Mouse (Mus musculus): ENCODE data around the gene Zdhhc21. TPM values are rescaled to one million over a fixed set of nuclear protein-coding genes. Genes with fewer than 3 reads are reported as not detected.

Zdhhc21 gene
- total RNA-seq (2023), result 18.9 TPM

DNA sequence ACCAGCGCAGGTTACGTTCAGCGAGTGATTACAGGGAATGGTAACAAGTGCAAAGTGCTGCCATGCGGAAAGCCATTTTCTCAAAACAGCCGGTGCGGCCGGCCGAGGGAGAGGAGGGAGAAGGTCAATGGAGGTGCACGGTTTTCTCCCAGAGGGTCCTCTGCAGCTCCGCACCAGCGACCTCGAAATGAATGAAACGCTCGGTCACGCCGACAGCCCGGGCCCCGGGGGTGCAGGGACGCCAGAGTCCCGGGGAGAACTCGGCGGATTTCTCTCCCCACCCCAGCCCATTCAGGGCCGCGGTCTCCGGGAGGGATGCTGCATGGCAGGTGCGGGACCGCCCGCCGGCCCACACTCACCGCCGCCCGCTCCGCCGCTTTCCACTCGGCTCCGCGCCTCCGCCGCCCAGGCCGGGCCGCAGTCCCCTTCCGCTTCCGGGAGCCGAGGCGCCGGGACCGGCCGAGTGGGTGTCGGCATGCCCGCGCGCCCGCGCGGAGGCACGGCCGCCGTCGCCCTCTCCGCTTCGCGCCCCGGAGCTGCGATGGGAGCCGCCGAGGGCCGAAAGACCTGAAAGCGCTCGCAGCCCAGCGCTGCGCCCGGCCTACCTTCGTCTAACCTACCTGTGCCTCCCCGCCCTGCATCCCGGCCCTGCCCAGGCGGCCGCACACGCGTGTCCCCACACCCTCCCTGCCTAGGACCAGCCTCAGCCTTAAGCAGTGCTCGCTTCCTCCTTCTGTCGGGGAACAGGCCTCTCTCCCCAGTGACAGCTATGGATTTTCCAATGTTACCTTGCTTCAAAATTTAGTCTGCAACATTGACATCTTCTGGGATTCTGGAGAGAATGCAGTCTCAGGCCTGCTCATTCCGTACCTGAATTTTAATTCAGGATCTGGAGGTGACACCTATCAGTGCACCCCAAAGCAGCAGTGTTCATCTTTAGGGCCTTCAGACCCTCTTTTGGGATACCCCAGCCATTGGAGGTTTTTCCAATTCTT is at the start of gene Zdhhc21:
TSS of gene Zdhhc21 (minus strand) at position 828 of the 995 bp plus-strand sequence.

GRCm38 (mm10) chr4:82884636-82885534 is 25.1 kb upstream of the Zdhhc21 start, which contains the start of gene Cer1:
Gene Cer1, minus strand, starts transcription at chr4:82885148.

Other genes starting within 250 kb of the Zdhhc21 start
- 0.23 TPM for gene Nfib, start 154.2 kb downstream of the Zdhhc21 start, total RNA-seq (2023)
- gene Cer1, start 25.2 kb upstream of the Zdhhc21 start, total RNA-seq (2023), result not detected
- not detected for gene Frem1, start 192.4 kb upstream of the Zdhhc21 start, total RNA-seq (2023)

All from CD4-positive naive resting alpha-beta T cell, adult 76 days (primary cell).